Mouse (Mus musculus) gastrocnemius, adult 18-20 months (tissue): ENCODE measurements around the gene Bin2. TPM values are rescaled to one million over a fixed set of nuclear protein-coding genes. Genes with fewer than 3 reads are reported as not detected.

Experiments
- DNase-seq: peaks from one replicate; pipeline ENCODE4 v3.0.0; 2021; ENCODE audit warnings: low spot score
- total RNA-seq, 2 experiments: library from RNA; stranded (reverse); gene quantifications; 2 replicates each; pipeline ENCODE4 v1.2.3; 2021

Gene Bin2
- total RNA-seq, 2 experiments from 2014 or later: 0.37 to 0.50 TPM

- DNase-seq: peak; percentile 80
Measured at GRCm38 (mm10) chr15:100683041-100683440, 13.7 kb upstream of the Bin2 start.

GRCm38 (mm10) chr15:100681770-100682169 is 12.4 kb upstream of the Bin2 start:
- DNase-seq: no peak

- DNase-seq: no peak
Measured at GRCm38 (mm10) chr15:100680381-100680780, 11.0 kb upstream of the Bin2 start.

GRCm38 (mm10) chr15:100679005-100679404 is 9.7 kb upstream of the Bin2 start:
- no peak for DNase-seq

- DNase-seq: no peak
Measured at GRCm38 (mm10) chr15:100678581-100678980, 9.2 kb upstream of the Bin2 start.

GRCm38 (mm10) chr15:100677675-100678074 is 8.3 kb upstream of the Bin2 start:
- no peak for DNase-seq

GRCm38 (mm10) chr15:100676521-100676920 is 7.2 kb upstream of the Bin2 start:
- DNase-seq: no peak

GRCm38 (mm10) chr15:100675486-100675885 is 6.1 kb upstream of the Bin2 start:
- DNase-seq: no peak

- DNase-seq: no peak
Measured at GRCm38 (mm10) chr15:100674566-100674965, 5.2 kb upstream of the Bin2 start.

- no peak for DNase-seq
Measured at GRCm38 (mm10) chr15:100673585-100674391, 4.4 kb upstream of the Bin2 start.

- DNase-seq: no peak
Measured at GRCm38 (mm10) chr15:100670833-100671232, 1.5 kb upstream of the Bin2 start.

GRCm38 (mm10) chr15:100670004-100670403 is 651 bp upstream of the Bin2 start:
- DNase-seq: no peak

GRCm38 (mm10) chr15:100667871-100668545 is 1.3 kb downstream of the Bin2 start:
- DNase-seq: no peak

- no peak for DNase-seq
Measured at GRCm38 (mm10) chr15:100667420-100667819, 1.9 kb downstream of the Bin2 start.

- no peak for DNase-seq
Measured at GRCm38 (mm10) chr15:100666851-100667250, 2.5 kb downstream of the Bin2 start.

- DNase-seq: no peak
Measured at GRCm38 (mm10) chr15:100666219-100666696, 3.1 kb downstream of the Bin2 start.

- DNase-seq: no peak
Measured at GRCm38 (mm10) chr15:100665411-100666218, 3.7 kb downstream of the Bin2 start.

- DNase-seq: no peak
Measured at GRCm38 (mm10) chr15:100664813-100665274, 4.5 kb downstream of the Bin2 start.

- no peak for DNase-seq
Measured at GRCm38 (mm10) chr15:100660805-100661204, 8.5 kb downstream of the Bin2 start.

GRCm38 (mm10) chr15:100660306-100660705 is 9.0 kb downstream of the Bin2 start:
- peak; percentile 83 for DNase-seq

- DNase-seq: no peak
Measured at GRCm38 (mm10) chr15:100655201-100655600, 14.2 kb downstream of the Bin2 start.

- no peak for DNase-seq
Measured at GRCm38 (mm10) chr15:100654271-100654670, 15.1 kb downstream of the Bin2 start.
